Mouse (Mus musculus) testis, adult 2 months (tissue): ENCODE results near the gene Susd1. TPM values are rescaled to one million over a fixed set of nuclear protein-coding genes. Genes with fewer than 3 reads are reported as not detected.

Experiments
- H3K27ac ChIP-seq: fragments of 200-500 bp; 2 replicates; pipeline ENCODE4 v1.5.1; 2012; ENCODE audit warnings: low read depth, low read length; ENCODE audit not compliant: control insufficient read depth, insufficient read depth
- H3K27me3 ChIP-seq: fragments of 200-500 bp; 2 replicates; pipeline ENCODE4 v1.6.1; 2012; ENCODE audit warnings: mild to moderate bottlenecking, low read length, moderate library complexity; ENCODE audit not compliant: control insufficient read depth, insufficient read depth
- H3K36me3 ChIP-seq: fragments of 200-500 bp; 2 replicates; pipeline ENCODE4 v1.6.1; 2012; ENCODE audit warnings: mild to moderate bottlenecking, low read length; ENCODE audit not compliant: control insufficient read depth, insufficient read depth
- H3K4me1 ChIP-seq: fragments of 200-500 bp; 2 replicates; pipeline ENCODE4 v1.6.1; 2012; ENCODE audit warnings: low read length; ENCODE audit not compliant: control insufficient read depth, insufficient read depth
- H3K4me3 ChIP-seq: fragments of 200-500 bp; 2 replicates; pipeline ENCODE4 v1.5.1; 2012; ENCODE audit warnings: low read depth, mild to moderate bottlenecking, low read length, moderate library complexity, mixed read lengths; ENCODE audit not compliant: control insufficient read depth
- CTCF ChIP-seq: fragments of 200-500 bp; IDR thresholded peaks from 2 replicates; pipeline ENCODE4 v1.5.1; 2012; ENCODE audit warnings: low read depth, mild to moderate bottlenecking, inconsistent platforms, low read length, moderate library complexity; ENCODE audit not compliant: control insufficient read depth, insufficient read depth, insufficient replicate concordance
- POLR2A ChIP-seq: fragments of 200-500 bp; IDR thresholded peaks from 2 replicates; pipeline ENCODE4 v1.6.1; 2012; ENCODE audit warnings: low read depth, mild to moderate bottlenecking, inconsistent platforms, low read length, moderate library complexity; ENCODE audit not compliant: control insufficient read depth
- polyA plus RNA-seq: library from polyadenylated mRNA; depleted of rRNA; stranded (reverse); fragments of >200 nt; gene quantifications from 2 replicates; pipeline ENCODE4 v1.2.3, GENCODE M21; 2012

The Susd1 gene
- polyA plus RNA-seq, 1 experiment = 4.8 TPM

DNA sequence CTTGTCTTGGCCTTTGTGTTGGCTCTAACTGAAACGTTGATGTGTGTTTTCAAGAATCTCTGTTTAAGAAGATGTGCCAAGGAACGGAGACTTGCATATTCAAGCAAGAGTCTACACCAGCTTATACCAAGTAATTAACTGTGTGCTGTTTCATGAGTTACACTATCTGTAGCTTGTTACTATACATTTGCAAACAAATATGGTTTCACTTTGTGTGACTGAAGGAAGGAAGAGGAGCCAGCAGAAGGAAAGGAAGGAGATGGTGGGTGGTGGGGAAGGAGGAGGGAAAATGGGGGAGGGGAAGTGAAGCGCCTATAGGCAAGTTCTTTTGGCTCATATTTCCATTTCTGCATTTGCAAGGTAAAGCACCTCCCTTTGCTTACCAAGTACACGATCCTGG is 58.0 kb downstream of the Susd1 start:
- Histone ChIP-seq H3K4me3 (no peak overlapping the region), H3K4me1 (peaks cover 3% of the 10 kb centered on the region), H3K36me3 (no peaks in the 10 kb centered on the region), H3K27ac (no peak overlapping the region), H3K27me3 (no peaks in the 10 kb centered on the region)
- TF ChIP-seq CTCF = no peak

DNA sequence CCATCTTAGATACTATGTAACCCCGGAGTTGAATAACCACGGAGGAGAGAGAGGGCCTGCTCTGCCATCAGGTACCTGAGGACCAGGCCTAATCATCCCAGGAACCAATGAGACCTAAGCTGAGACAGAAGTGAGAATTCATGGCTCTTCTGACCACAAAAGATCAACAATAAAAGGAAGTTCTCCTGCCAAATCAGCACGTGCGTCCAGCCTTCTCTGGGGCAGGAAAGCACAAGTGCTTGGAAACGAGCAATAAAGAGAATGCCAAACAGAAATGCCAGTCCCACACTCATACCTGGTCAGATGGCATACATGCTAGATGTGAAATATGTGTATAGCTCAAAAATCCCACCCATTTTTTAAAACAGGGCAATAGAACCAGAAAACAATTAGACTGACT is 58.6 kb downstream of the Susd1 start:
- TF ChIP-seq POLR2A (no peak), CTCF (no peak)
- H3K4me1 ChIP-seq = peaks cover 3% of the 10 kb centered on the region
- no peak overlapping the region for H3K4me3 ChIP-seq
- no peaks in the 10 kb centered on the region for H3K27me3 ChIP-seq
- H3K36me3 ChIP-seq = no peaks in the 10 kb centered on the region
- H3K27ac ChIP-seq = no peak overlapping the region

DNA sequence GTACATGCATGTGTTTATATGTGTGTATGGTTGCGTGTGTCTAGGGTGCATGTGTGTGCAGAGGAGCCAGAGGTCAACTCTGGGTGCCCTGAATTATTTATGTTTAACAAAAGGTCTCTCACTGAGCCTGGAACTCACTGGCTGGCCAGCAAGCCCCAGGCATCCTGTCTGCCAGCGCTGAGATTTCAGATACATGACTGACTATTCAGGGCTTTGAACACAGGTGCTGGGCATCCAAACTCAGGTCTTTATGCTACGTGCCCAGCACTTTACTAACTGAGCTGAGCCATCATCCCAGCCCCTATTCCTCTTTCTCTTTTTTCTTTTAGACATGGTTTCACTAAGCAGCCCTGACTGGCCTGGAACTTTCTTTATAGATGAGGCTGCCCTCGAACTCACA is 59.8 kb downstream of the Susd1 start:
- H3K27ac ChIP-seq = no peak overlapping the region
- no peaks in the 10 kb centered on the region for H3K27me3 ChIP-seq
- no peaks in the 10 kb centered on the region for H3K36me3 ChIP-seq
- H3K4me3 ChIP-seq = no peak overlapping the region
- peaks cover 3% of the 10 kb centered on the region for H3K4me1 ChIP-seq
- TF ChIP-seq CTCF (no peak), POLR2A (no peak)

DNA sequence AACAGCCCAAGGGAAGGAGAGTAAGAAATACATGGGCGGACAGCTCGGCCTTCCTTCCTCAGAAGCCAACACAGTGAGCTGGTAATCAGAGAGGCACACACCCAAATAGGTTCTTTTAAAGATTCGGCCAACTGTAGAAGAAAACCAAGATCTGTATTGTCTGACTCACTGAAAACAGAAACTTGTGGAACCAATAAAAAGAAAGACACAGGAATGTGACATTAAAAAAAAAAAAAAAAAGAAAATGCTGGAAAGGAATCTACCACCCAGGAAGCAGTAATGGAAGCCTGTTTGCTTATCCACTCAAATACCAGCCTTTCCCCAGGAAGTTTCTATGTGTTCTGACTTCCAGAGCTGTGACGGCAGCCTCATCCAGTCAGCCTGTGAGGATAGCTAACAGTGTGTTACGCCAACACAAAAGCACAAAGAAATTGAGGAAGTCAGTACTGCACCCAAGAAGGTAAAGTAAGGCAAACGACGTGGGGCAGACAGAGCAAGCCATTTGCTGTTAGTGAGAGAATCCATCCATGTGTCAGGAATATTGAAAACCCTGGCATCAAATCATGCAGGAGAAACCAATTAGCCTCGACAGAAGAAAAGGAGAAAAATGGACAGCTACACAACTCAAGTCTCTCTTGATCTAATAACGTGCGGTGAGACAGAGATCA is 64.0 kb downstream of the Susd1 start:
- no peaks in the 10 kb centered on the region for H3K36me3 ChIP-seq
- no peaks in the 10 kb centered on the region for H3K27me3 ChIP-seq
- TF ChIP-seq CTCF (no peak), POLR2A (no peak)
- no peaks in the 10 kb centered on the region for H3K4me1 ChIP-seq
- no peak overlapping the region for H3K27ac ChIP-seq
- no peak overlapping the region for H3K4me3 ChIP-seq

DNA sequence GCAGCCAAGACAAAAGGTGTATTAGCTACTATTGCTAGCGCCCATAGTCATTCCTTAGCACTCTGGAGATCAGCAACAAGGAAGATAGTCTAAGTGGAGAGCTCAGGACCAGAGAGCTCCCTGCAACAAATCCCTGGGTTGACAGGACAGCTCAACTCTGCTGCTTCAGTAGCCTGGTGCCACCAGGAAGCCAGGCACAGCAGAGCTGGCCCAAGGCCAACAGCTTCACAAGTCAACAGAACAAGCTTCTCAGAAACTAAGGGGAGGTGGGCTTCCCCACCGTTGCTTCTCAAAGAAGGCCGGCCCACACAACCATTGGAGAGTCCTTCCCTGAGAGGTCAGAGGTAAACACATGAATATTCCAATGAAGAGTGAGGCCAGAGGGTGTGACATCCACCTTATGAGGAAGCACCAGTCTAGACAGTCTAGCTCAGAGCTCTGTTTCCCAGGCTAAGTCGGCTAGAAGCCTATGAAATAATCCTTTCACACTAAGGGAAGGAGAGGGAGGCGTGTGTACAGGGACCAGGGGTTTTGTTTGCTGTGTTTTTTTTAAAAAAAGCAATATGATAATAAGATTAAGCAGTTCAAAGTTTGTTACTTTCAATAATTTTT is 65.8 kb downstream of the Susd1 start:
- no peak overlapping the region for H3K27ac ChIP-seq
- H3K27me3 ChIP-seq = no peaks in the 10 kb centered on the region
- no peaks in the 10 kb centered on the region for H3K36me3 ChIP-seq
- no peaks in the 10 kb centered on the region for H3K4me1 ChIP-seq
- TF ChIP-seq CTCF (no peak), POLR2A (no peak)
- H3K4me3 ChIP-seq = no peak overlapping the region

DNA sequence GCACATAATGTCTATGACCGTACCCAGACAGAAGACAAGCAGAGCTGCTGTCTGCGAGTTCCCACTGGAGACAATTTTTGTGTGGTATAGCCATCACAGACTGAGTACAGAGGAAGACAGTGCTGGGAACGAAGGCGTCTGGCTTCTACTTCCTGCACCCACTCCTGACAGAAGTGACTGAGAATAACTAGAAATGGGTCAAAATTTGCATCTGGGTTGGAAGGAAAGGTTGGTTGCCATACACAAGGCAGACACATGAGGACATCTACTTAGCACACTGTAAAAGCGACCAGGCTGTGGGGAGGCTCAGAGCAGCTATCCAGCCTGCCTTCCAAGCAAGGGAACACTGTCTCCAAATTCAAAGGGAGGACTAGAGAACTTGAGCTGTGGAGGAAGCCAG is 66.5 kb downstream of the Susd1 start:
- TF ChIP-seq CTCF (no peak), POLR2A (no peak)

DNA sequence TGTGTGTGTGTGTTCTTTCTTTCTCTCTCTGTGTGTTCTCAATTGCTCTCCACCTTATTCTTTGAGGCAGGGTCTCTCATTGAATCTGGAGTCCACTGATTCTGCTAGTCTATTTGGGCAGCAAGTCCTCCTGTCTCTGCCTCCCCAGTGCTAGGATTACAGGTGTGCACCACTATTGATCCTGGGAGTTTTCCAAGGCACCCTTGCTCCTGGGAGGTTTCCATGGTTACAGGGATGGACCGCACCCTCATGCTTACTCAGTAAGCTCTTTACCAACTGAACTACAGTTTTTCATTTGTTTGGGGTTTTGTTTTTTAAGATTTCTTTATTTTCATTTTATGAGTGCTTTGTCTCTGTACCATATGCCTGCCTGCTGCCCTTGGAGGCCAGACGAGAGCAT is 68.5 kb downstream of the Susd1 start:
- H3K27ac ChIP-seq = no peak overlapping the region
- H3K4me1 ChIP-seq = no peaks in the 10 kb centered on the region
- no peaks in the 10 kb centered on the region for H3K27me3 ChIP-seq
- TF ChIP-seq CTCF = no peak
- no peak for TF ChIP-seq POLR2A
- no peaks in the 10 kb centered on the region for H3K36me3 ChIP-seq
- H3K4me3 ChIP-seq = no peak overlapping the region; the same call in 1 of the 2 replicates

More for the DNA sequence above, 66.5 kb downstream of the Susd1 start:
- H3K27ac ChIP-seq = no peak overlapping the region
- no peaks in the 10 kb centered on the region for H3K4me1 ChIP-seq
- H3K36me3 ChIP-seq = no peaks in the 10 kb centered on the region
- no peak overlapping the region for H3K4me3 ChIP-seq
- H3K27me3 ChIP-seq = no peaks in the 10 kb centered on the region
